Mouse (Mus musculus): ENCODE data around the gene Gm10065.

DNA sequence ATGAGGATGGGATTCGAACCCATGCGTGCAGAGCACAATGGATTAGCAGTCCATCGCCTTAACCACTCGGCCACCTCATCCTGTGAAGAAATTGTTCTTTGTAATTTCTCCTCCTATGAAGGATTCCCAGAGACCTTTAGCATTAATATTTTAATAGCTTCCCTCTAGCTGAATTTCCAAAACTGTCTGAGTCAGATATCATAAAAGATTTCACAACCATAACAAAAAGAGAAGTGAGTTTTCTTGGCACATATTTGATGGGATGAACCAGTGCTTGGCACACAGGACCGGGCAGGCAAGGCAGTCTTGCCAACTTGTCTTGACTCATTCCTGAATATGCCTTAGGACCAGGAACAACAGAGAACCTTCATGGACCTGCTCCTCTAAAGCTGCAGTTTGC is 13.6 kb upstream of the Gm10065 start:
- no peak for TF ChIP-seq CTCF (conservative IDR thresholded peaks at IDR 0.05; ENCODE audit: low read length)
- no peak for TF ChIP-seq POU5F1 (IDR thresholded peaks at IDR 0.05; ENCODE audit: borderline replicate concordance, low read length)
